Mouse (Mus musculus): ENCODE measurements around the gene Gpr180. TPM values are rescaled to one million over a fixed set of nuclear protein-coding genes. Genes with fewer than 3 reads are reported as not detected.

Gpr180 gene
- 10.6 to 12.2 TPM (median 11.7 TPM) in 4 replicates for total RNA-seq (2023; ENCODE audit: inconsistent age)

DNA sequence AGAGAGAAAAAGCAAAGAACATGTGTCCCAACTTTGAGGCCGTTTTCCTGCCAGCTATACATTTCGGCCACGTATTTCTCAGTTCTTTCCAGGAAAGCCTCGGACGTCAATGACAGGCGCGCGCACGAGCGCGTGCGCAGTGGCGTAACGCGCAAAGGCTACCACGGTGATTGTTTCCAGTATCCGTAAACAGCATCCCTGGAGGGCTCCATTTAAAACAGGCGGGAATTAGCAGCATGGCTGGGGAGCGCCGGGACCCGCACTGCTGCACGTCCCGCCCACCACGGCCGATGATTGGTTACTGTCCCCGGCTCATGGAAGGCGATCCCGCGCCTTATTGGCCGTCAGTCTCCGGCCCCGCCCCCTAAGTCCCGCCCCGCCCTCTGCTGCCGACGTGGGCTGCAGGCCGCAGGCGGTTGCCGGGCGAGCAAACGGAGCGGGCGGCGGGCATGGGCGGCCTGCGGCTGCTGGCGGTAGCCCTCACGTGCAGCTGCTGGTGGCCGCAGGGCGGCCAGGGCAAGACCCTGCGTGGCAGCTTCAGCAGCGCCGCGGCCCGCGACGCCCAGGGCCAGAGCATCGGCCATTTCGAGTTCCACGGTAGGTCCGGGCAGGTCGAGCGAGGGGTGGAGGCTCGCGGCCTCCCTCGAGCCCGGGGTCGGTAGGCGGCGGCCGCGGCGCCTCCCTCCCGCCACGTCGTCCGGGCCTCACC, at the start of gene Gpr180:
TSS of gene Gpr180 (plus strand) at position 415 of the 709 bp plus-strand sequence.

DNA sequence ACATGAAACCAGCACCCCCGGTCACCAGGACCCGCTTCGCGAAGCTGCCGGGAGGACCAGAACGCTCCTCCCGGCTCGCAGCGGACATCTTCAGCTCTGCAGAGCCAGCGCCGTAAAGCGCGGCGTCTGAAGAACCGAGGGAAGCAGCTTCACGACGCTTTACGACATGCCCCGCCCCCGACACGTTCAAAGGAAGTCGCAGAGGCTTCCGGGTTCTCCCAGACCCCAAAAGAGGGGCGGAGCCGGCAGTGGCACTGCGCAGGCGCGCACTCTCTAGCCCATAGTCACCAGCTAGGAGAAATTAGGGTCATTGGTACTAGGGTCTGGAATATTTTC, 4.3 kb upstream of the Gpr180 start, which contains the start of gene Tgds:
TSS of gene Tgds (minus strand) at position 114 of the 336 bp plus-strand sequence.

Other genes starting within 250 kb of the Gpr180 start
- gene Dct, start 84.9 kb upstream of the Gpr180 start, total RNA-seq (2023; ENCODE audit: inconsistent age) = not detected in 4 replicates
- gene Tgds, start 4.4 kb upstream of the Gpr180 start, total RNA-seq (2023; ENCODE audit: inconsistent age) = 16.1 to 19.5 TPM (median 17.6 TPM) in 4 replicates
- not detected in 4 replicates for gene Sox21, start 99.9 kb downstream of the Gpr180 start, total RNA-seq (2023; ENCODE audit: inconsistent age)
- gene Gm9376, start 129.8 kb downstream of the Gpr180 start, total RNA-seq (2023; ENCODE audit: inconsistent age) = not detected in 4 replicates

All from B cell, adult (primary cell).